13 mouse cellular contexts compared by ENCODE assay signal in the genomic region with DNA sequence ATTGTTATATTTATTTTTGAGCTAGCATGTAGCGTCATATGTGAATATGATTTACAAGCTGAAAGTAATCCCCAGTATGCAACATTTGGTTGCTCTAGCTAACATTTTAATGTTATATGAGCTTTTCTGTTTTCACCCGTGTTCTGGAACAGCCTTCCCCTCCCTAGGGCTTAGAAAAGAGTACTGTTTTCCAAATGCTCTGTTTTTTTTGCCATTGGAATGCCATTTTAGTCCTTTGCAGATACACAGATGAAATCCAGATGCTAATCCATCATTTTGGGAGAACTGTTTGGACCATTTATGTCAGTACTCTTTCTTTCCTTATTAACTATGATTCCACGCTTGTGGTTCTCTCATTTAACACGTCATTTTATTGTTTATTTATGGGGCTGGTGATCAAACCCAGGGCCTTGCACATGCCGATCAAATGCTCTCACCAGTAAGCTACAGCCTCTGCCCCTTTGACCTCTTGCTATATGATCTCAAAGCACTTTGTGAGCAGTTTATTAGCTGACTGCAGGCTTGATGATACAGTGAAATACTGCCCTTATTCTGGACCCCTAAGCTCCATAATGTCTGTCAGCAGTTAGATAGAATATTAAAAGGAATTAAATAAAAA.
A peak's percentile ranks its signal among the peaks of the same experiment; 100 is the strongest.
DNase-seq lines count a peak whose midpoint lies in the region; ATAC-seq lines count a peak whose summit lies in the region.
"Had no signal": no experiment of that assay in that cellular context is flagged by ENCODE, and none has a peak within 500 bp of the region (broad histone marks: within the 10 kb centered on the region; RNA-seq: fewer than 3 reads in every experiment).

No protein-coding gene starts in this region.

- 23% methylated on average over 5 of the region's 5 CpGs for WGBS in lung, embryonic 15.5 days
- 22% methylated on average over 5 of the region's 5 CpGs for whole genome bisulfite sequencing in embryonic facial prominence, embryonic 10.5 days

- H3K4me1 ChIP-seq in lung, embryonic 15.5 days: no peaks in the 10 kb centered on the region
- peaks cover 31% of the 10 kb centered on the region for H3K4me1 ChIP-seq in embryonic facial prominence, embryonic 10.5 days

- peak; percentile 41 for DNase-seq in gastrocnemius, adult 18-20 months (ENCODE audit: low spot score)
- no peak for DNase-seq in gastrocnemius, postnatal 4 days (ENCODE audit: low spot score in 2 of 2)
- no peak for DNase-seq in lung, postnatal 25 days (ENCODE audit: low spot score)
- peak; percentile 45 for DNase-seq in embryonic facial prominence, embryonic 10.5 days (ENCODE audit: low spot score)
- peak; percentile 75 for DNase-seq in mesoderm, embryonic 11.5 days (ENCODE audit: low read depth, low spot score)
- DNase-seq in right cerebral cortex, postnatal 10 days (ENCODE audit: low spot score in 2 of 2): no peak
- DNase-seq: adrenal gland, postnatal 14 days; cerebellum, postnatal 25 days; lung, postnatal 14 days had no signal

- ATAC-seq in lung, embryonic 15.5 days (ENCODE audit: borderline replicate concordance, extremely low read depth, low FRiP score, low TSS enrichment): peak; percentile 69; the same call in 1 of the 2 replicates
- ATAC-seq in megakaryocyte progenitor cell, adult 5-6 weeks (replicated peaks; ENCODE audit: poor library complexity): no peak
- ATAC-seq: hindbrain, postnatal 0 days had no signal

- H3K4me2 ChIP-seq in lung, embryonic 15.5 days: no peak overlapping the region
- H3K4me2 ChIP-seq: liver, embryonic 11.5 days had no signal

- no peak overlapping the region for H3K27ac ChIP-seq in lung, embryonic 15.5 days
- H3K27ac ChIP-seq in embryonic facial prominence, embryonic 10.5 days (replicated peaks): no peak overlapping the region
- H3K27ac ChIP-seq: hindbrain, postnatal 0 days had no signal

- no peaks in the 10 kb centered on the region for H3K36me3 ChIP-seq in lung, embryonic 15.5 days
- no peaks in the 10 kb centered on the region for H3K36me3 ChIP-seq in embryonic facial prominence, embryonic 10.5 days (replicated peaks)

- H3K9me3 ChIP-seq in lung, embryonic 15.5 days: no peaks in the 10 kb centered on the region
- no peaks in the 10 kb centered on the region for H3K9me3 ChIP-seq in embryonic facial prominence, embryonic 10.5 days

- H3K27me3 ChIP-seq in lung, embryonic 15.5 days: no peaks in the 10 kb centered on the region
- H3K27me3 ChIP-seq in embryonic facial prominence, embryonic 10.5 days (replicated peaks; ENCODE audit: low read depth, poor library complexity, severe bottlenecking): no peaks in the 10 kb centered on the region

- no peak overlapping the region for H3K4me3 ChIP-seq in lung, embryonic 15.5 days
- no peak overlapping the region for H3K4me3 ChIP-seq in embryonic facial prominence, embryonic 10.5 days

- H3K9ac ChIP-seq in lung, embryonic 15.5 days: no peak overlapping the region

Comparison
In these comparisons a context has a peak if more than half of its experiments do, and no peak if none do; other contexts are left out.
1. DNase-seq: peak in gastrocnemius, adult 18-20 months (single experiment), embryonic facial prominence, embryonic 10.5 days (single experiment) and mesoderm, embryonic 11.5 days (single experiment); none in gastrocnemius, postnatal 4 days (0 of 2), lung, postnatal 25 days (single experiment) and right cerebral cortex, postnatal 10 days (0 of 2).